Mouse (Mus musculus) limb, embryonic 11.5 days (tissue): ENCODE measurements around the gene S100a14. TPM values are rescaled to one million over a fixed set of nuclear protein-coding genes. Genes with fewer than 3 reads are reported as not detected.

Experiments used
- ATAC-seq: fragments of 200-750 bp; cut with Nextera tagmentation; 2 replicates; pipeline ENCODE4 v1.8.0; 2017; ENCODE audit warnings: low read depth; ENCODE audit not compliant: insufficient number of reproducible peaks, low FRiP score, low TSS enrichment
- DNase-seq: peaks from one replicate; pipeline ENCODE4 v3.0.0-alpha.2; 2015; ENCODE audit warnings: low spot score
- H3K27ac ChIP-seq: fragments of 300-500 bp; sonication (generic); replicated peaks from 2 replicates; pipeline ENCODE4 v1.5.1; 2014; ENCODE audit warnings: low read depth, mild to moderate bottlenecking, low read length
- H3K27me3 ChIP-seq: fragments of 300-500 bp; sonication (generic); 2 replicates; pipeline ENCODE4 v1.6.1; 2014; ENCODE audit warnings: mild to moderate bottlenecking, low read length, mixed read lengths; ENCODE audit not compliant: control insufficient read depth, insufficient read depth
- H3K36me3 ChIP-seq: fragments of 300-500 bp; sonication (generic); 2 replicates; pipeline ENCODE4 v1.6.1; 2014; ENCODE audit warnings: mild to moderate bottlenecking, low read length, moderate library complexity, mixed read lengths; ENCODE audit not compliant: control insufficient read depth, insufficient read depth
- H3K4me1 ChIP-seq: fragments of 300-500 bp; sonication (generic); 2 replicates; pipeline ENCODE4 v1.6.1; 2014; ENCODE audit warnings: low read length, mixed read lengths; ENCODE audit not compliant: control insufficient read depth, insufficient read depth
- H3K4me2 ChIP-seq: fragments of 300-500 bp; sonication (generic); 2 replicates; pipeline ENCODE4 v1.6.1; 2014; ENCODE audit warnings: low read depth, mild to moderate bottlenecking, moderate library complexity; ENCODE audit not compliant: severe bottlenecking
- H3K4me3 ChIP-seq: fragments of 300-500 bp; sonication (generic); 2 replicates; pipeline ENCODE4 v1.5.1; 2014; ENCODE audit warnings: low read depth, low read length
- H3K9ac ChIP-seq: fragments of 300-500 bp; sonication (generic); 2 replicates; pipeline ENCODE4 v1.6.1; 2014; ENCODE audit warnings: mild to moderate bottlenecking, low read length
- H3K9me3 ChIP-seq: fragments of 300-500 bp; sonication (generic); 2 replicates; pipeline ENCODE4 v1.6.1; 2016; ENCODE audit warnings: low read length; ENCODE audit not compliant: control insufficient read depth
- WGBS: fragments of 180-500 bp; shearing (Covaris S2); extraction: QIAGEN DNeasy Blood & Tissue Kit; methylation state at CpG from one replicate; pipeline ENCODE4 v1.1.7; 2014; 5-methylcytosine and 5-hydroxymethylcytosine counted together
- polyA plus RNA-seq: library from polyadenylated mRNA; unstranded; fragments of >200 nt; fragmentation: Nextera tagmentation; extraction: Ambion mirVana; gene quantifications from 2 replicates; pipeline ENCODE4 v1.2.1, GENCODE M21; 2014

Gene S100a14
- polyA plus RNA-seq, 1 experiment from 2014 or later: not detected

DNA sequence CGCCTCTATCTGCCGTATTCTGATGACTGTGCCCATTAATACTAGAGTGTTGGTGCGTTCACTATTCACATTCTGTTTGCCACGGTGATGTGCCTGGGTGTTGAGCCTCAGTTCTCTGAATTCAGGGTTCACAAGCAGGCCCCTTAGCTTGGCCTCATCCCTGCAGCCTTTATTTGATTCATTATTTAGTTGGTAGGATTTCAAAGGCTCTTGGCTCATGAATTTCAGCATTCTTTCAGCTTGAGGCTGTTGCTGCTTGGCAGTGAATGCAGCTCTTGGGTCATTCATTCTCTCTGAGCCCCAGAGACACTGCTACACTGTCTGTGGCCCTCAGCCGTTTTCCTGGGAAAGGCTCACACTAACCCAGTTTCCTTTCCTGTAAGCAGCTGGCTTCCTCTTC is 29.3 kb downstream of the S100a14 start:
- Histone ChIP-seq H3K9me3 (no peaks in the 10 kb centered on the region), H3K27me3 (no peaks in the 10 kb centered on the region), H3K27ac (no peak overlapping the region), H3K9ac (no peak overlapping the region), H3K4me3 (no peak overlapping the region), H3K4me1 (no peaks in the 10 kb centered on the region), H3K4me2 (no peak overlapping the region), H3K36me3 (no peaks in the 10 kb centered on the region)
- ATAC-seq (no peak), DNase-seq (no peak)
- 76% methylated on average over 5 of the region's 5 CpGs for WGBS

DNA sequence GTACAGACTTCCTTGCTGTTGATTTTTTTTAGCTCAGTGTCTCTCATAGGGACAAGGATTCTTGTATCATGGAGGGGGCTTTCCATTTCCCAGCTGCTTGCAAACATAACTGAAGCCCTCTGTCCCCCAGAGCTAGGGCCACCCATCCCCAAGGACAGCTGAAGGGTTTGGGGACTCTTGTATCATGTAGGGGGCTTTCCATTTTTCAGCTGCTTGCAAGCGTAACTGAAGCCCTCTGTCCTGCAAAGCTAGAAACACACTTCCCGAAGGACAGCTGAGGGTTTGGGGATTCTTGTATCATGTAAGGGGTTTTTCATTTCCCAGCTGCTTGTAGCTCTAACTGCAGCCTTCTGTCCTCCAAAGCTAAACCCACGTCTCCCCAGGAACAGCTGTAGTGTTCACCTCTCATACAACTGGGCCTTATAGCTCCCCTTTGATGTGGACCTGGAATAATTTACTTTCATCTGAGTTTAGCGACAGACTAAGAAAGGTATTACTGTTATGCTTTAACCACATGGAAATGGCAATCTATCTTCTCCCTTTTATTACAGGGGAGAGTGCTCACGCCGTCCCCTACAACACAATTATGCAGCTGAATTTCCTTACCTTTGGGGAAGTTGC is 33.5 kb downstream of the S100a14 start, which contains the start of gene S100a3:
TSS of gene S100a3 (plus strand) at position 571 of the 621 bp plus-strand sequence.
- Histone ChIP-seq H3K36me3 (no peaks in the 10 kb centered on the region), H3K27me3 (no peaks in the 10 kb centered on the region), H3K4me1 (no peaks in the 10 kb centered on the region), H3K4me2 (no peak within 1 kb of the TSS), H3K9me3 (no peaks in the 10 kb centered on the region), H3K27ac (no peak within 1 kb of the TSS), H3K9ac (no peak within 1 kb of the TSS), H3K4me3 (no peak within 1 kb of the TSS)
- DNase-seq (no peak), ATAC-seq (no peak)
- WGBS: 64% methylated on average over 6 of the region's 6 CpGs

DNA sequence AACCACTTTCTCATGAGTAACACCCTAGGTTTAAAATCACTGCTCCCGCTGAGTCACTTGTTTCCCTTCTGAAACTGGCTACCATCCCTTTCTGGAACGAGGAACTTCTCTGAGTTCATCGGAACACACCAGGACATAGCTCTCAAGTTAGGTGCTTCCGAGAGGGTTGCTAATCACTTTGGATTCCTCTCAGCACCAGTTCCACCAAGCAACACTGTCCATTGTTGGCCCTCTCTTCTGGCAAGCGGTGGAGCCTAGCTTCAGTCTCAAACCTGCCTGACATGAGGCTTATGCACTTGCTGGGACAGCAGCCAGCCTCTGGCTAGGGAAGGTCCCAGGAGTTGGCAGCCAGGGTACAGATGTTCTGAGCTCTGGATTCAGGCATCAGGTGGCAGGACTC is 48.0 kb downstream of the S100a14 start:
- Histone ChIP-seq H3K9ac (no peak overlapping the region), H3K27me3 (no peaks in the 10 kb centered on the region), H3K9me3 (no peaks in the 10 kb centered on the region), H3K4me3 (no peak overlapping the region), H3K4me1 (no peaks in the 10 kb centered on the region), H3K27ac (no peak overlapping the region), H3K4me2 (no peak overlapping the region), H3K36me3 (no peaks in the 10 kb centered on the region)
- no peak for ATAC-seq
- WGBS: 84% methylated on average over 5 of the region's 5 CpGs
- DNase-seq: no peak

DNA sequence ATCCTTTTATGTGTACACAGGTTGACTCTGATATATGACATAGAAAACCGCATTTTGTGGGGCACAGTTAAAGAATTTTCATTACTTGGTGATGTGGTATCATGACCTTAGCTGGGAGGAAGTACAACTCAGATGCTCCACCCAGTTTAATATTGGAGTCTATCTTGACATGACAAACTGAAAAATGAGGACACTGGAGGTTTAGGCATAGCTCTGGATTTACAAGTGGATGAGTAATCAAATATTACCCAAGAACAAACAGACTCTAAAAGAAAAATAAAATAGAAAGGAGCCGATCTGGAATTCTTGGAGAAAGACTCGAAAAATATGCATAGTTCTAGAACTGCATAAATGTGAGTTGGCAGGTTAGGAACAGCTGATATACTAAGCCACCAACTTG is 48.7 kb downstream of the S100a14 start:
- DNase-seq (no peak), ATAC-seq (no peak)
- no peak overlapping the region for H3K4me2 ChIP-seq
- no peaks in the 10 kb centered on the region for H3K27me3 ChIP-seq
- H3K36me3 ChIP-seq: no peaks in the 10 kb centered on the region
- H3K4me3 ChIP-seq: no peak overlapping the region
- WGBS: 90% methylated on average over 3 of the region's 3 CpGs
- H3K27ac ChIP-seq: no peak overlapping the region
- H3K9ac ChIP-seq: no peak overlapping the region
- no peaks in the 10 kb centered on the region for H3K4me1 ChIP-seq
- no peaks in the 10 kb centered on the region for H3K9me3 ChIP-seq

DNA sequence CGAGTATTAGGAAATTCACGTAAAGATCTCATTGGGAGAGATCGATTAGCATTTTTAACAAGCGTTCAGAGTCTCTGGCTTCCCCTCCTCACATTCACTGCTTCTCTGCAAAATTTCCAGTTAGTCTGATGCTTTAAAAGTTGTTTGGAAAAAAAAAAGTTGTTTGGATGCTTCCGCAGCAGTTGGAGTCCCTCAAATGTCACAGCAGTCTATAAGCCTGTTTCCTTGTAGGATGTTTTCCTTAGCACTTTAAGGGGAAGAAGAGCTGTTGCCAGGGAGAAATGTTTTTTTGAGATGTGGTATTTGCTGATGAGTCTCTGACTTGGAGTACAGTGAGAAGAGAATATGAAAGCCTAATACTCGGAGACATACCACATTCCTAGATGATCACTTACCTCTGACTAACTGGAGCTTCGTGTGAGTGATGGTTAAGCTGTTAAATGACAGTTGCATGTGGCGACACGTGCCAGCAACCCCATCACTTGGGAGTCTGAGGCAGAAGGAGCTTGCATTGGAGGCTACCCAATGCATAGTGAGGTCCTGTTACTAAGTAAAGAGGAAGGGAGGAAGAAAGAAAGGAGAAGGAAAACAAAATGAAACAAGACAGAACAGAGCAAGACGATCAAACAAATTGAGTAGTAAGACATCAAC is 49.8 kb downstream of the S100a14 start:
- DNase-seq: no peak
- no peaks in the 10 kb centered on the region for H3K9me3 ChIP-seq
- 73% methylated on average over 10 of the region's 10 CpGs for WGBS
- H3K9ac ChIP-seq: no peak overlapping the region
- ATAC-seq: no peak
- no peak overlapping the region for H3K4me2 ChIP-seq
- no peaks in the 10 kb centered on the region for H3K4me1 ChIP-seq
- no peak overlapping the region for H3K27ac ChIP-seq
- no peaks in the 10 kb centered on the region for H3K27me3 ChIP-seq
- no peak overlapping the region for H3K4me3 ChIP-seq
- no peaks in the 10 kb centered on the region for H3K36me3 ChIP-seq

Other genes starting within 250 kb of the S100a14 start
- 16.2 and 18.9 TPM in 2 replicates for gene Gatad2b, start 233.7 kb upstream of the S100a14 start, polyA plus RNA-seq
- gene Slc27a3, start 136.9 kb upstream of the S100a14 start, polyA plus RNA-seq: 24.0 and 28.7 TPM in 2 replicates
- gene Ints3, start 93.2 kb upstream of the S100a14 start, polyA plus RNA-seq: 47.2 and 56.7 TPM in 2 replicates
- 2.0 and 2.3 TPM in 2 replicates for gene Npr1, start 61.0 kb upstream of the S100a14 start, polyA plus RNA-seq
- 377 and 385 TPM in 2 replicates for gene Ilf2, start 50.7 kb upstream of the S100a14 start, polyA plus RNA-seq
- 60.5 and 63.6 TPM in 2 replicates for gene Snapin, start 35.8 kb upstream of the S100a14 start, polyA plus RNA-seq
- gene Chtop, start 17.4 kb upstream of the S100a14 start, polyA plus RNA-seq: 125 and 129 TPM in 2 replicates
- 4.6 and 7.3 TPM in 2 replicates for gene S100a1, start 12.5 kb upstream of the S100a14 start, polyA plus RNA-seq
- 11.8 and 12.6 TPM in 2 replicates for gene S100a13, start 12.4 kb upstream of the S100a14 start, polyA plus RNA-seq
- 36.6 and 42.1 TPM in 2 replicates for gene S100a16, start 10.4 kb downstream of the S100a14 start, polyA plus RNA-seq
- gene S100a3, start 33.7 kb downstream of the S100a14 start, polyA plus RNA-seq: 0.43 TPM in 1 of 2 replicates, not detected in the other
- not detected in 2 replicates for gene S100a2, start 63.4 kb downstream of the S100a14 start, polyA plus RNA-seq
- gene Gm42674, start 75.0 kb downstream of the S100a14 start, polyA plus RNA-seq: not detected in 2 replicates
- 0.72 and 1.0 TPM in 2 replicates for gene S100a4, start 76.9 kb downstream of the S100a14 start, polyA plus RNA-seq
- not detected in 2 replicates for gene S100a5, start 81.7 kb downstream of the S100a14 start, polyA plus RNA-seq
- 14.5 and 17.5 TPM in 2 replicates for gene S100a6, start 86.0 kb downstream of the S100a14 start, polyA plus RNA-seq
- gene S100a7a, start 127.2 kb downstream of the S100a14 start, polyA plus RNA-seq: not detected in 2 replicates
- 3.7 TPM in 2 replicates for gene S100a8, start 142.1 kb downstream of the S100a14 start, polyA plus RNA-seq
- gene S100a9, start 168.9 kb downstream of the S100a14 start, polyA plus RNA-seq: 1.5 and 2.3 TPM in 2 replicates
- gene Pglyrp4, start 200.1 kb downstream of the S100a14 start, polyA plus RNA-seq: not detected in 2 replicates